Mouse (Mus musculus): Measurements from ENCODE around the gene BC017158.
A peak's percentile ranks its signal among the peaks of the same experiment; 100 is the strongest.

The BC017158 gene

GRCm38 (mm10) chr7:128255757-128256156 lies 42.2 kb downstream of the BC017158 start:
- DNase-seq = no peak

- DNase-seq = no peak
These were observed 43.0 kb downstream of the BC017158 start for GRCm38 (mm10) chr7:128254978-128255377.

GRCm38 (mm10) chr7:128252609-128253008 lies 45.4 kb downstream of the BC017158 start:
- DNase-seq = no peak

GRCm38 (mm10) chr7:128251946-128252345 lies 46.0 kb downstream of the BC017158 start:
- no peak for DNase-seq

GRCm38 (mm10) chr7:128249998-128250397 lies 48.0 kb downstream of the BC017158 start:
- DNase-seq = no peak

- no peak for DNase-seq
These were observed 49.6 kb downstream of the BC017158 start for GRCm38 (mm10) chr7:128248081-128249042.

GRCm38 (mm10) chr7:128247443-128247842 lies 50.5 kb downstream of the BC017158 start:
- DNase-seq = peak; percentile 94

GRCm38 (mm10) chr7:128246496-128247391 lies 51.2 kb downstream of the BC017158 start, which contains the start of gene Tgfb1i1:
Gene Tgfb1i1 (plus strand): TSS chr7:128246812.
- peak; percentile 69 for DNase-seq

- no peak for DNase-seq
These were observed 52.4 kb downstream of the BC017158 start for GRCm38 (mm10) chr7:128245547-128245946.

- no peak for DNase-seq
These were observed 53.5 kb downstream of the BC017158 start for GRCm38 (mm10) chr7:128244410-128245025.

- no peak for DNase-seq
These were observed 54.0 kb downstream of the BC017158 start for GRCm38 (mm10) chr7:128243921-128244320.

- DNase-seq = no peak
These were observed 55.6 kb downstream of the BC017158 start for GRCm38 (mm10) chr7:128242331-128242730.

- DNase-seq = no peak
These were observed 57.7 kb downstream of the BC017158 start for GRCm38 (mm10) chr7:128240131-128240784.

GRCm38 (mm10) chr7:128238991-128239390 lies 59.0 kb downstream of the BC017158 start:
- peak; percentile 65 for DNase-seq

GRCm38 (mm10) chr7:128237927-128238778 lies 59.8 kb downstream of the BC017158 start, which contains the start of gene 9130023H24Rik:
Gene 9130023H24Rik (minus strand): TSS chr7:128238031.
- peak; percentile 100 for DNase-seq

GRCm38 (mm10) chr7:128237593-128237926 lies 60.4 kb downstream of the BC017158 start:
- DNase-seq = no peak

GRCm38 (mm10) chr7:128236856-128237592 lies 60.9 kb downstream of the BC017158 start, which contains the start of gene Armc5:
Gene Armc5 (plus strand): TSS chr7:128237342.
- peak; percentile 86 for DNase-seq

- DNase-seq = no peak
These were observed 61.5 kb downstream of the BC017158 start for GRCm38 (mm10) chr7:128236426-128236825.

GRCm38 (mm10) chr7:128235481-128235880 lies 62.5 kb downstream of the BC017158 start:
- DNase-seq = no peak

GRCm38 (mm10) chr7:128234796-128235195 lies 63.2 kb downstream of the BC017158 start:
- DNase-seq = no peak
